Mouse (Mus musculus) CH12.LX (cell line): Measurements from ENCODE around the gene Nsmf. TPM values are rescaled to one million over a fixed set of nuclear protein-coding genes. Genes with fewer than 3 reads are reported as not detected.
A peak's percentile ranks its signal among the peaks of the same experiment; 100 is the strongest.

Source experiments
- DNase-seq: peaks from one replicate; pipeline ENCODE4 v3.0.0-alpha.2; 2013; ENCODE audit errors: extremely low read depth
- H3K27ac ChIP-seq: 2 replicates; pipeline ENCODE4 v1.5.1; 2012; ENCODE audit warnings: low read depth, mild to moderate bottlenecking, control low read depth, moderate library complexity; ENCODE audit not compliant: insufficient read depth
- H3K27me3 ChIP-seq: replicated peaks from 2 replicates; pipeline ENCODE3; 2012; ENCODE audit warnings: inconsistent platforms
- H3K36me3 ChIP-seq, 2 experiments: replicated peaks in 1 of 2; 2 replicates each; pipeline versions ENCODE3 to v1.6.1; 2012; ENCODE audit warnings: inconsistent platforms in 1 of 2, low read length in 1 of 2, mild to moderate bottlenecking in 1 of 2, mixed read lengths in 1 of 2, moderate library complexity in 1 of 2; ENCODE audit not compliant: control insufficient read depth in 1 of 2, insufficient read depth in 1 of 2
- H3K4me1 ChIP-seq, 2 experiments: 2 replicates each; pipeline ENCODE4 v1.6.1; 2012; ENCODE audit warnings: inconsistent platforms in 1 of 2, moderate library complexity in 1 of 2; ENCODE audit not compliant: insufficient read depth in 2 of 2, control insufficient read depth in 1 of 2
- H3K4me2 ChIP-seq: 2 replicates; pipeline ENCODE4 v1.6.1; 2012; ENCODE audit warnings: low read depth, mild to moderate bottlenecking, control low read depth; ENCODE audit not compliant: poor library complexity, insufficient read depth, severe bottlenecking
- H3K4me3 ChIP-seq, 3 experiments: fragments of 150-350 bp in 1 of 3; sonication (generic) in 1 of 3; replicated peaks in 1 of 3; 2 replicates each; pipeline versions ENCODE3 to v1.5.1; 2011 to 2012; ENCODE audit warnings: low read depth in 2 of 3, low read length in 2 of 3, mild to moderate bottlenecking in 2 of 3, moderate library complexity in 2 of 3, control low read depth in 1 of 3, improper control_type of control experiment in 1 of 3, inconsistent platforms in 1 of 3, mixed read lengths in 1 of 3; ENCODE audit not compliant: poor library complexity in 1 of 3
- H3K79me2 ChIP-seq: replicated peaks from 2 replicates; pipeline ENCODE4 v1.6.1; 2012; ENCODE audit warnings: mild to moderate bottlenecking, moderate library complexity; ENCODE audit not compliant: control insufficient read depth, poor library complexity, insufficient read depth, severe bottlenecking; ENCODE audit errors: extremely low read depth
- H3K9ac ChIP-seq: 2 replicates; pipeline ENCODE4 v1.6.1; 2012; ENCODE audit warnings: low read depth, mild to moderate bottlenecking, control low read depth, moderate library complexity; ENCODE audit not compliant: insufficient read depth
- H3K9me3 ChIP-seq: replicated peaks from 2 replicates; pipeline ENCODE3; 2012; ENCODE audit warnings: low read length, inconsistent platforms, mixed read lengths
- CHD1 ChIP-seq: IDR thresholded peaks from 2 replicates; pipeline ENCODE4 v1.6.1; 2012; ENCODE audit warnings: low read depth, low read length, improper control_type of control experiment, inconsistent platforms
- CHD2 ChIP-seq: IDR thresholded peaks from 2 replicates; pipeline ENCODE4 v1.6.1; 2011; ENCODE audit warnings: low read length, improper control_type of control experiment
- ETS1 ChIP-seq: conservative IDR thresholded peaks from 2 replicates; pipeline ENCODE4 v1.6.1; 2012; ENCODE audit warnings: low read depth, mild to moderate bottlenecking, inconsistent platforms, low read length, improper control_type of control experiment, moderate library complexity
- GABPA ChIP-seq: IDR thresholded peaks from 2 replicates; pipeline ENCODE4 v1.6.1; 2012; ENCODE audit warnings: low read depth, low read length, improper control_type of control experiment, inconsistent platforms; ENCODE audit not compliant: insufficient replicate concordance
- HCFC1 ChIP-seq: IDR thresholded peaks from 2 replicates; pipeline ENCODE4 v1.6.1; 2012; ENCODE audit warnings: low read depth, mild to moderate bottlenecking, inconsistent platforms, low read length, improper control_type of control experiment
- KAT2A ChIP-seq: IDR thresholded peaks from 2 replicates; pipeline ENCODE4 v1.6.1; 2012; ENCODE audit warnings: low read length, improper control_type of control experiment, inconsistent platforms; ENCODE audit not compliant: insufficient replicate concordance
- MAFK ChIP-seq: IDR thresholded peaks from 2 replicates; pipeline ENCODE4 v1.6.1; 2011; ENCODE audit warnings: low read length, improper control_type of control experiment; ENCODE audit not compliant: insufficient replicate concordance
- MAX ChIP-seq: IDR thresholded peaks from 2 replicates; pipeline ENCODE4 v1.6.1; 2011; ENCODE audit warnings: low read length, improper control_type of control experiment
- MAZ ChIP-seq: IDR thresholded peaks from 2 replicates; pipeline ENCODE4 v1.6.1; 2012; ENCODE audit warnings: low read depth, mild to moderate bottlenecking, inconsistent platforms, low read length, improper control_type of control experiment, moderate library complexity
- MXI1 ChIP-seq: IDR thresholded peaks from 2 replicates; pipeline ENCODE4 v1.6.1; 2011; ENCODE audit warnings: mild to moderate bottlenecking, low read depth, low read length, improper control_type of control experiment
- NRF1 ChIP-seq: IDR thresholded peaks from 2 replicates; pipeline ENCODE4 v1.6.1; 2014; ENCODE audit warnings: low read depth, mild to moderate bottlenecking, inconsistent platforms, low read length, improper control_type of control experiment, moderate library complexity
- POLR2AphosphoS2 ChIP-seq: IDR thresholded peaks from 2 replicates; pipeline ENCODE4 v1.6.1; 2011; ENCODE audit warnings: low read depth, low read length, improper control_type of control experiment
- RAD21 ChIP-seq: IDR thresholded peaks from 2 replicates; pipeline ENCODE4 v1.6.1; 2011; ENCODE audit warnings: low read depth, mild to moderate bottlenecking, low read length, improper control_type of control experiment, moderate library complexity
- RCOR1 ChIP-seq: conservative IDR thresholded peaks from 2 replicates; pipeline ENCODE4 v1.6.1; 2012; ENCODE audit warnings: low read depth, mild to moderate bottlenecking, inconsistent platforms, low read length, improper control_type of control experiment
- SIN3A ChIP-seq: IDR thresholded peaks from 2 replicates; pipeline ENCODE4 v1.6.1; 2012; ENCODE audit warnings: low read length, improper control_type of control experiment, inconsistent platforms
- SMC3 ChIP-seq: IDR thresholded peaks from 2 replicates; pipeline ENCODE4 v1.6.1; 2011; ENCODE audit warnings: low read depth, low read length, improper control_type of control experiment
- TBP ChIP-seq: conservative IDR thresholded peaks from 2 replicates; pipeline ENCODE4 v1.6.1; 2011; ENCODE audit warnings: low read depth, low read length, improper control_type of control experiment
- USF1 ChIP-seq: IDR thresholded peaks from 2 replicates; pipeline ENCODE4 v1.6.1; 2014; ENCODE audit warnings: low read depth, mild to moderate bottlenecking, inconsistent platforms, low read length, improper control_type of control experiment
- ZMIZ1 ChIP-seq: IDR thresholded peaks from 2 replicates; pipeline ENCODE4 v1.6.1; 2012; ENCODE audit warnings: low read depth, mild to moderate bottlenecking, inconsistent platforms, low read length, improper control_type of control experiment
- dilution Hi-C: fragments of 300-500 bp; cut with MboI; formaldehyde crosslinking; loops from 2 replicates; pipeline ENCODE4 v1.14.3; 2020; ENCODE audit warnings: low sequenced_read_pairs; ENCODE audit not compliant: extremely low pct_unique_long_range_greater_than_20kb, extremely low pct_ligation_motif_present
- in situ Hi-C: fragments of 300-500 bp; cut with MboI; formaldehyde crosslinking; loops from 3 replicates; pipeline ENCODE4 v1.14.3; 2019; ENCODE audit warnings: low sequenced_read_pairs, low pct_ligation_motif_present, low pct_unique_long_range_greater_than_20kb, mixed read lengths
- polyA plus RNA-seq: library from polyadenylated mRNA; unstranded; fragments of >175 nt; gene quantifications from 2 replicates; pipeline ENCODE4 v1.2.1, GENCODE M21; 2012; ENCODE audit warnings: low read depth; ENCODE audit not compliant: insufficient read length
- total RNA-seq, 2 experiments: library from RNA; depleted of rRNA; stranded (reverse); fragments of 300-350 nt in 1 of 2; fragments of >200 nt in 1 of 2; gene quantifications; 2 replicates each; pipeline ENCODE4 v1.2.3; 2012 to 2014

Gene Nsmf
- total and polyA plus RNA-seq, 3 experiments: 11.6 to 12.0 (median 11.7) TPM

- Histone ChIP-seq H3K4me3 (no peak overlapping the region), H3K4me1 (peaks cover 1 to 7% of the 10 kb centered on the region in 2 experiments; a peak in 2 of 4 replicates), H3K36me3 (peaks cover 0 to 2% of the 10 kb centered on the region in 2 experiments), H3K79me2 (no peaks in the 10 kb centered on the region), H3K9ac (no peak overlapping the region), H3K4me2 (no peak overlapping the region), H3K27me3 (no peaks in the 10 kb centered on the region), H3K27ac (no peak overlapping the region), H3K9me3 (no peaks in the 10 kb centered on the region)
- dilution Hi-C loops: no loop called here
- DNase-seq: no peak
- in situ Hi-C loops: no loop called here
- TF ChIP-seq ZMIZ1 (no peak), MAZ (no peak), HCFC1 (no peak), POLR2AphosphoS2 (no peak), ETS1 (no peak), NRF1 (no peak), TBP (no peak)
Measured at GRCm38 (mm10) chr2:25104122-25104521, 50.0 kb downstream of the Nsmf start.

GRCm38 (mm10) chr2:25106045-25106444 lies 51.9 kb downstream of the Nsmf start:
- Histone ChIP-seq H3K4me1 (peaks cover 4 to 7% of the 10 kb centered on the region in 2 experiments; a peak in 3 of 4 replicates), H3K9me3 (no peaks in the 10 kb centered on the region), H3K9ac (no peak overlapping the region), H3K4me3 (no peak overlapping the region), H3K79me2 (no peaks in the 10 kb centered on the region), H3K4me2 (no peak overlapping the region), H3K36me3 (peaks cover 0 to 1% of the 10 kb centered on the region in 2 experiments), H3K27ac (no peak overlapping the region), H3K27me3 (no peaks in the 10 kb centered on the region)
- in situ Hi-C loops: no loop called here
- TF ChIP-seq TBP (no peak), MAFK (no peak), ZMIZ1 (no peak), MXI1 (no peak), SIN3A (no peak), RCOR1 (no peak)
- dilution Hi-C loops: no loop called here
- DNase-seq: no peak

GRCm38 (mm10) chr2:25109487-25109886 lies 55.3 kb downstream of the Nsmf start:
- Histone ChIP-seq H3K4me2 (no peak overlapping the region), H3K9ac (no peak overlapping the region), H3K4me1 (peaks cover 10 to 20% of the 10 kb centered on the region in 2 experiments), H3K79me2 (no peaks in the 10 kb centered on the region), H3K27ac (peak overlapping the region; percentile 6; the same call in 1 of the 2 replicates), H3K4me3 (no peak overlapping the region), H3K9me3 (no peaks in the 10 kb centered on the region), H3K36me3 (peaks cover 0 to 1% of the 10 kb centered on the region in 2 experiments), H3K27me3 (no peaks in the 10 kb centered on the region)
- no peak for TF ChIP-seq CHD1
- TF ChIP-seq MXI1: no peak
- TF ChIP-seq RCOR1: no peak
- no peak for TF ChIP-seq GABPA
- no peak for TF ChIP-seq KAT2A
- TF ChIP-seq RAD21: no peak
- TF ChIP-seq SMC3: no peak
- TF ChIP-seq POLR2AphosphoS2: no peak
- no peak for TF ChIP-seq CHD2
- no peak for TF ChIP-seq MAX
- no peak for TF ChIP-seq USF1
- in situ Hi-C loops (no loop called here), dilution Hi-C loops (no loop called here)
- no peak for DNase-seq
